Mouse (Mus musculus) telencephalon, adult 2 months (tissue): Measurements from ENCODE around the gene E2f3.

Source experiments
- DNase-seq: peaks from one replicate; pipeline ENCODE4 v3.0.0-alpha.2; 2011; ENCODE audit warnings: low read depth, low spot score

The E2f3 gene

GRCm38 (mm10) chr13:29919841-29920240 lies 66.0 kb downstream of the E2f3 start:
- DNase-seq = no peak

GRCm38 (mm10) chr13:29916561-29916960 lies 69.3 kb downstream of the E2f3 start:
- no peak for DNase-seq

GRCm38 (mm10) chr13:29913606-29914005 lies 72.3 kb downstream of the E2f3 start:
- no peak for DNase-seq

- DNase-seq = no peak
These were observed 72.8 kb downstream of the E2f3 start for GRCm38 (mm10) chr13:29913061-29913460.

- no peak for DNase-seq
These were observed 73.6 kb downstream of the E2f3 start for GRCm38 (mm10) chr13:29912251-29912650.

GRCm38 (mm10) chr13:29911141-29911540 lies 74.7 kb downstream of the E2f3 start:
- DNase-seq = no peak

GRCm38 (mm10) chr13:29908431-29908830 lies 77.4 kb downstream of the E2f3 start:
- no peak for DNase-seq

- no peak for DNase-seq
These were observed 77.9 kb downstream of the E2f3 start for GRCm38 (mm10) chr13:29907995-29908394.

GRCm38 (mm10) chr13:29906734-29907133 lies 79.1 kb downstream of the E2f3 start:
- peak; percentile 35 for DNase-seq

- DNase-seq = no peak
These were observed 82.5 kb downstream of the E2f3 start for GRCm38 (mm10) chr13:29903341-29903740.

GRCm38 (mm10) chr13:29902676-29903075 lies 83.2 kb downstream of the E2f3 start:
- DNase-seq = no peak

- DNase-seq = no peak
These were observed 84.2 kb downstream of the E2f3 start for GRCm38 (mm10) chr13:29901641-29902040.

GRCm38 (mm10) chr13:29866780-29867179 lies 119.1 kb downstream of the E2f3 start:
- DNase-seq = no peak

- no peak for DNase-seq
These were observed 121.5 kb downstream of the E2f3 start for GRCm38 (mm10) chr13:29864331-29864730.

- DNase-seq = no peak
These were observed 125.8 kb downstream of the E2f3 start for GRCm38 (mm10) chr13:29860087-29860486.

- peak; percentile 40 for DNase-seq
These were observed 128.4 kb downstream of the E2f3 start for GRCm38 (mm10) chr13:29857436-29857835.
